Mouse (Mus musculus) urinary bladder, postnatal 36 days (tissue): ENCODE results near the gene Tmem19.
A peak's percentile ranks its signal among the peaks of the same experiment; 100 is the strongest.
"Not testable (repeated sequence)": the region's sequence is repeated elsewhere in the genome, so short reads cannot be mapped to it uniquely, and the experiment has no call there.

Experiments
- DNase-seq, 2 experiments: peaks; one replicate each; pipeline ENCODE4 v3.0.0; 2022; ENCODE audit warnings: low spot score in 2 of 2, mixed read lengths in 1 of 2

Gene Tmem19

GRCm38 (mm10) chr10:115349029-115349428 is 13.3 kb downstream of the Tmem19 start:
- DNase-seq, result no peak

GRCm38 (mm10) chr10:115348131-115348530 is 14.2 kb downstream of the Tmem19 start:
- no peak for DNase-seq

GRCm38 (mm10) chr10:115346444-115346843 is 15.9 kb downstream of the Tmem19 start:
- no peak for DNase-seq

- DNase-seq, result no peak
Measured at GRCm38 (mm10) chr10:115342771-115343425, 19.4 kb downstream of the Tmem19 start.

GRCm38 (mm10) chr10:115339820-115340328 is 22.4 kb downstream of the Tmem19 start:
- DNase-seq, result no peak

- DNase-seq, result no peak
Measured at GRCm38 (mm10) chr10:115336901-115337300, 25.4 kb downstream of the Tmem19 start.

- no peak for DNase-seq
Measured at GRCm38 (mm10) chr10:115333528-115333927, 28.8 kb downstream of the Tmem19 start.

- no peak for DNase-seq
Measured at GRCm38 (mm10) chr10:115332997-115333396, 29.3 kb downstream of the Tmem19 start.

- DNase-seq, result peak in 1 of 2 experiments; percentile 18
Measured at GRCm38 (mm10) chr10:115332420-115332952, 29.8 kb downstream of the Tmem19 start.

- no peak for DNase-seq
Measured at GRCm38 (mm10) chr10:115329010-115329530, 33.2 kb downstream of the Tmem19 start.

- peak in 1 of 2 experiments; percentile 16 for DNase-seq
Measured at GRCm38 (mm10) chr10:115328514-115328913, 33.8 kb downstream of the Tmem19 start.

GRCm38 (mm10) chr10:115323295-115323694 is 39.0 kb downstream of the Tmem19 start:
- DNase-seq, result peak; percentile 56 to 71

- no peak for DNase-seq
Measured at GRCm38 (mm10) chr10:115321317-115322035, 40.8 kb downstream of the Tmem19 start.

- DNase-seq, result not testable (repeated sequence)
Measured at GRCm38 (mm10) chr10:115318388-115318787, 43.9 kb downstream of the Tmem19 start.

- no peak for DNase-seq
Measured at GRCm38 (mm10) chr10:115316313-115316712, 46.0 kb downstream of the Tmem19 start.

- peak; percentile 98 to 99 for DNase-seq
Measured at GRCm38 (mm10) chr10:115315473-115316171, 46.7 kb downstream of the Tmem19 start, which contains the start of gene Rab21. Rab21 (minus strand) TSS chr10:115315594.

GRCm38 (mm10) chr10:115314582-115315452 is 47.5 kb downstream of the Tmem19 start:
- DNase-seq, result peak in 1 of 2 experiments; percentile 26

GRCm38 (mm10) chr10:115314287-115314581 is 48.1 kb downstream of the Tmem19 start:
- no peak for DNase-seq

GRCm38 (mm10) chr10:115313641-115314286 is 48.5 kb downstream of the Tmem19 start:
- no peak for DNase-seq

- no peak for DNase-seq
Measured at GRCm38 (mm10) chr10:115312732-115313131, 49.6 kb downstream of the Tmem19 start.
